Mouse (Mus musculus): ENCODE data around the gene Plxna2. TPM values are rescaled to one million over a fixed set of nuclear protein-coding genes. Genes with fewer than 3 reads are reported as not detected.

Gene Plxna2
- total and polyA plus RNA-seq, 3 experiments = under 0.01 to 0.03 TPM; not detected in 1

DNA sequence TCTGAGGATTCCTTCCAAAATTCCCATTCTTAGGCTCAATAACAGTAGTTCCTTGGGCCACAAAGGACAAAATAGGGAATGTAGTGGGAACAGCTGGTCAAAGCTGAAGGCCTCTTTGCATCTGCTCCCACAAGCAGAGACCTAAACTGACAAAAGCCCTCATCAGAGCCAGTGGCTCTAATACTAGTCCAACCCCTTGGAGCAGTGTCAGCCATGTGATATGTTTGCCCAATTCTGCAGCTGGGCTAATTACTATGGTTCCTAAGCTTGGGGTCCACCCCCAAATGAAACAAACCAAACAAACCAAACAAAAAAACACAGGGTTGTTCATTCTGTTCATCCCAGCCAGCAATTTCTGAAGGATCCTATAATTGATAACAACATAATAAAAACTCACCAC lies 217.2 kb downstream of the Plxna2 start:
- no peaks in the 10 kb centered on the region for H3K79me2 ChIP-seq (ENCODE audit: control insufficient read depth, insufficient read depth, low read length, poor library complexity)
- DNase-seq (ENCODE audit: low read depth, low spot score) = no peak
- no peak overlapping the region for H3K27ac ChIP-seq (ENCODE audit: control insufficient read depth, low read depth, low read length)

DNA sequence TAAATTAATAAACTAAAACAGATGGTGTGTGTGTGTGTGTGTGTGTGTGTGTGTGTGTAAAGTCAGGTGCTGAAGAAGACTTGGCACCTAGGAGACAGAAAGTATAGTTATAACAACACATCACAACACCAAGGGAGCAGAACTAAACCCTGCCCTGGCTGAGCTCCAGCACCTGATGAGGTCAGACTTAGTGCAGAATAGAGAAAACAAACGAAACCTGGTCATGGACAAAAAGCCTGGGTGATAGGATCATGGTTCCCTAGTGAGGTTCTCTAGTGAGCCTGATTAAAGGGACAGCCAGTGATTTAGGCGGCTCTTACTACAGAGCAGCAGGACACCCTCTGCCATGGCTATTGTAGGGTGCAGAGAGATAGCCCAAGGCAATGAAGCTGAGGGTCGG lies 218.2 kb downstream of the Plxna2 start:
- no peak overlapping the region for H3K27ac ChIP-seq (ENCODE audit: control insufficient read depth, low read depth, low read length)
- H3K27me3 ChIP-seq (ENCODE audit: control insufficient read depth in 1 of 2, insufficient read depth in 2 of 2, low read length in 2 of 2) = peaks cover 0 to 2% of the 10 kb centered on the region in 2 experiments; a peak in 1 of 4 replicates
- TF ChIP-seq GATA1 (IDR thresholded peaks at IDR 0.05; ENCODE audit: low read depth, low read length) (no peak), ZKSCAN1 (IDR thresholded peaks at IDR 0.05; ENCODE audit: low read depth, low read length) (no peak), TAL1 (IDR thresholded peaks at IDR 0.05; ENCODE audit: low read length) (no peak), UBTF (IDR thresholded peaks at IDR 0.05; ENCODE audit: borderline replicate concordance, insufficient read depth, low read depth, low read length) (no peak), CTCF (IDR thresholded peaks at IDR 0.05 in 2 of 3, conservative IDR thresholded peaks at IDR 0.05 in 1 of 3; ENCODE audit: control insufficient read depth in 1 of 3, insufficient read depth in 1 of 3, low read depth in 2 of 3, low read length in 3 of 3, poor library complexity in 1 of 3, severe bottlenecking in 1 of 3) (no peak), ELF1 (IDR thresholded peaks at IDR 0.05; ENCODE audit: low read depth, low read length) (no peak), KAT2A (conservative IDR thresholded peaks at IDR 0.05; ENCODE audit: low read depth, low read length) (no peak), RCOR1 (IDR thresholded peaks at IDR 0.05; ENCODE audit: low read depth, low read length) (no peak), MXI1 (IDR thresholded peaks at IDR 0.05; ENCODE audit: low read depth, low read length) (no peak)
- H3K36me3 ChIP-seq (ENCODE audit: control insufficient read depth in 1 of 2, insufficient read depth in 2 of 2, low read length in 2 of 2) = peaks cover 0 to 5% of the 10 kb centered on the region in 2 experiments; a peak in 2 of 4 replicates
- no peak for DNase-seq (ENCODE audit: low read depth, low spot score)
- no peaks in the 10 kb centered on the region for H3K9me3 ChIP-seq (replicated peaks; ENCODE audit: insufficient read depth, low read length)
- H3K9ac ChIP-seq (ENCODE audit: control insufficient read depth, low read depth, low read length, poor library complexity, severe bottlenecking) = no peak overlapping the region
- H3K4me1 ChIP-seq (ENCODE audit: control insufficient read depth in 1 of 2, insufficient read depth in 2 of 2, low read length in 2 of 2) = peaks cover 0 to 3% of the 10 kb centered on the region in 2 experiments; a peak in 2 of 4 replicates
- H3K79me2 ChIP-seq (ENCODE audit: control insufficient read depth, insufficient read depth, low read length, poor library complexity) = no peaks in the 10 kb centered on the region
- H3K4me3 ChIP-seq (ENCODE audit: control insufficient read depth in 1 of 2, insufficient read depth in 1 of 2, low read depth in 2 of 2, low read length in 2 of 2) = no peak overlapping the region

More for the DNA sequence above, 217.2 kb downstream of the Plxna2 start:
- TF ChIP-seq SIN3A (IDR thresholded peaks at IDR 0.05; ENCODE audit: low read length) (no peak), POLR2A (IDR thresholded peaks at IDR 0.05; ENCODE audit: control insufficient read depth in 1 of 2, insufficient read depth in 1 of 2, low read depth in 1 of 2, low read length in 2 of 2, poor library complexity in 1 of 2) (no peak), MAZ (IDR thresholded peaks at IDR 0.05; ENCODE audit: low read depth, low read length) (no peak), EP300 (IDR thresholded peaks at IDR 0.05; ENCODE audit: low read depth in 1 of 2, low read length in 2 of 2) (no peak), MAFK (IDR thresholded peaks at IDR 0.05; ENCODE audit: borderline replicate concordance, low read depth, low read length) (no peak)
- Histone ChIP-seq H3K9me3 (replicated peaks; ENCODE audit: insufficient read depth, low read length) (no peaks in the 10 kb centered on the region), H3K4me3 (ENCODE audit: control insufficient read depth in 1 of 2, insufficient read depth in 1 of 2, low read depth in 2 of 2, low read length in 2 of 2) (no peak overlapping the region), H3K27me3 (ENCODE audit: control insufficient read depth in 1 of 2, insufficient read depth in 2 of 2, low read length in 2 of 2) (peaks cover 0 to 2% of the 10 kb centered on the region in 2 experiments; a peak in 1 of 4 replicates), H3K36me3 (ENCODE audit: control insufficient read depth in 1 of 2, insufficient read depth in 2 of 2, low read length in 2 of 2) (peaks cover 0 to 5% of the 10 kb centered on the region in 2 experiments; a peak in 2 of 4 replicates), H3K4me1 (ENCODE audit: control insufficient read depth in 1 of 2, insufficient read depth in 2 of 2, low read length in 2 of 2) (peaks cover 0 to 3% of the 10 kb centered on the region in 2 experiments; a peak in 2 of 4 replicates), H3K9ac (ENCODE audit: control insufficient read depth, low read depth, low read length, poor library complexity, severe bottlenecking) (no peak overlapping the region)

DNA sequence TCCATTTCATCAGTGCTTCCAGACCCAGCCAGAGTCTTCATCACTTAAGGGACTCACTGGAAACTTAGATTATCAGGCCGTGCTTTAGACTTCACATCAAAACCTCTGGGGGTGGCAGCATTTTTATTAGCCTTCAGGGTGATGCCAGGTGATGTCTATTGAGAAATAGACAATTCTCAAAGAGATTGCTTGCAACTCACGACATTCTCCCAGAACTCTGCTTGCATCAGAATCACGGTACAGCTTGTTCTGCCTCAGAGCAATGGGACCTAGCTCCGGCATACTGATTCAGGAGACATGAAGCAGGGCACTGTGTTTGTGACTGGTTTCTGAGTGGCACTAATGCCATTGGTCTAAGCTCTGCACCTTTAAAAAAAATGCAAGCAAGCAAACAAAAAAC lies 218.7 kb downstream of the Plxna2 start:
- H3K4me3 ChIP-seq (ENCODE audit: control insufficient read depth in 1 of 2, insufficient read depth in 1 of 2, low read depth in 2 of 2, low read length in 2 of 2) = no peak overlapping the region
- no peak for DNase-seq (ENCODE audit: low read depth, low spot score)
- peaks cover 0 to 5% of the 10 kb centered on the region in 2 experiments; a peak in 2 of 4 replicates for H3K36me3 ChIP-seq (ENCODE audit: control insufficient read depth in 1 of 2, insufficient read depth in 2 of 2, low read length in 2 of 2)
- H3K9ac ChIP-seq (ENCODE audit: control insufficient read depth, low read depth, low read length, poor library complexity, severe bottlenecking) = no peak overlapping the region
- H3K27ac ChIP-seq (ENCODE audit: control insufficient read depth, low read depth, low read length) = no peak overlapping the region
- peaks cover 0 to 1% of the 10 kb centered on the region in 2 experiments; a peak in 1 of 4 replicates for H3K27me3 ChIP-seq (ENCODE audit: control insufficient read depth in 1 of 2, insufficient read depth in 2 of 2, low read length in 2 of 2)
- TF ChIP-seq NRF1 (IDR thresholded peaks at IDR 0.05; ENCODE audit: insufficient read depth, low read depth, low read length, poor library complexity, severe bottlenecking) (no peak), ELF1 (IDR thresholded peaks at IDR 0.05; ENCODE audit: low read depth, low read length) (no peak), CHD2 (IDR thresholded peaks at IDR 0.05; ENCODE audit: low read length) (no peak), POLR2AphosphoS2 (IDR thresholded peaks at IDR 0.05; ENCODE audit: low read length) (no peak), MYB (IDR thresholded peaks at IDR 0.05; ENCODE audit: low read depth, low read length) (no peak), MAX (IDR thresholded peaks at IDR 0.05; ENCODE audit: low read length) (no peak), RCOR1 (IDR thresholded peaks at IDR 0.05; ENCODE audit: low read depth, low read length) (no peak)
- H3K79me2 ChIP-seq (ENCODE audit: control insufficient read depth, insufficient read depth, low read length, poor library complexity) = no peaks in the 10 kb centered on the region
- peaks cover 0 to 3% of the 10 kb centered on the region in 2 experiments; a peak in 2 of 4 replicates for H3K4me1 ChIP-seq (ENCODE audit: control insufficient read depth in 1 of 2, insufficient read depth in 2 of 2, low read length in 2 of 2)
- no peaks in the 10 kb centered on the region for H3K9me3 ChIP-seq (replicated peaks; ENCODE audit: insufficient read depth, low read length)

Data from MEL (cell line).